Mouse (Mus musculus) kidney, postnatal 4 days (tissue): Measurements from ENCODE around the gene Ddx39.

Experiments used
- DNase-seq, 2 experiments: peaks; one replicate each; pipeline ENCODE4 v3.0.0; 2021; ENCODE audit warnings: mixed read lengths in 2 of 2

Ddx39 gene

DNA sequence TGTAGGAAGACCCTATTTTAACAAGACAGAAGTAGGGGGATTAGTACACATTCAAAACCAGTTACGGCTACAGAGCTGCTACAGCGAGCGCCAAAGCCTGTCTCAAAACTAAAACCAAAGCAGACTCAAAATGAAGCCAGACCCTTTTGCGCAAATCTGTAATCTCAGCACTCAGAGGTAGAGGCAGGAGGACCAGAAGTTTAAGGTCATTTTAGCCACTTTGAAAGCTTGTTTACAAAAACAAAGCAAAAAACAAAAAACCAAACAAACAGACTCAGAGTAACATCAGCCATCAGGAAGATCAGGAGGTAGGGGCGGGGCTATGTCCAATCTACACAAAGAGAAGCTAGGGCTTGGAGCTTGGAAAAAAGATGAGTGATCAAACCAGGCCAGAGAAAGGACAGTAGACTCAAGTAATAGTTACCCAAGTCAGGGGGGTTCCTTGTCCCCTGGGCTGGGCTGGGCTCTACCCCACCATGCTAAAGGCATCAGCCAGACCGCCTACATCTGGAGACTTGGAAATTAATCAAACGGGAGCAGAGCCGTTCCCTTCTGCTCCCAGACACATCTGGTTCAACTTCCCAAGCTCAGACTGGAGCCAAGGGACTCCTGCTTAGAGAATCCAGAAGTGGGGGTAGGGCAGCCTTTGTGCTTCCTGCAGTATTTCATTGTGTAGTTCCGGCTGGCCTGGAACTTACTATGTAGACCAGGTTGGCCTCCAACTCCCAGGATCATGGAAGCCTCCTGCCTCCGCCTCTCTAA, 24.2 kb downstream of the Ddx39 start:
- peak; percentile 46 to 68 for DNase-seq

DNA sequence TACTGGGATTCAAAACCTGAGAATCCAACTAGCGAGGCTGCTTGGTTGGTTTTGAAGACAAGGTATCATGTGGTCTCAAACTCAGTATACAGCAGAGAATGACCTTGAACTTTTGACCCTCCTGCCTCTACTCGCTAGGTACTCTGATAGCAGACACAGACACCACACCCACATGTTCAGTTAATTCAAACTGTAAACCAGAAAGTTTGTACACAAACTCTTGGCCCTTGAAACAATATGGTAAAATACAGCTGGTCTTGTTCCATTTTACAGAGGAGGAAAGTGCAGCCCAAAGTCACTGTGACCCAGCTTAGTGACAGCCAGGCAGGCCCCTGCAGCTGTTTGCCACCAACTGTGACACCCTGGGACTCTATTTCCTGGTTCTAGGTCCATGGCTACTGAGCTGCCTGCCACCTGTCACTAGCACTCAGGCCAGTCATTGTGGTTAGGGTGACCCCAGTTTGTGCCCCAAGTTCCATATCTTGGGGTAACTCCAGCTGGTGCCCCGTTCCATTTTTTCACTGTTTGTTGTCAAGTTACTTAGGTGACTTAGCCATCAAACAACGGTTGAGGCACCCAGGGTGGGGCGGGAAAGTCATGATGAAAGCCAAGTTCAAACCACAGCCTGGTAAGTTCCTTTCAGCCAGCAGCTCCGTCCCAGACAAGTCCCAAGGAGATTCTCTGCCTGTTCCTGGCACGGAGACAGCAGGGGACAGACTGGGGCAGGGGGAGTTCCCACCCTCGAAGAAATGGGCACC, 24.9 kb downstream of the Ddx39 start:
- DNase-seq = peak; percentile 37 to 44

DNA sequence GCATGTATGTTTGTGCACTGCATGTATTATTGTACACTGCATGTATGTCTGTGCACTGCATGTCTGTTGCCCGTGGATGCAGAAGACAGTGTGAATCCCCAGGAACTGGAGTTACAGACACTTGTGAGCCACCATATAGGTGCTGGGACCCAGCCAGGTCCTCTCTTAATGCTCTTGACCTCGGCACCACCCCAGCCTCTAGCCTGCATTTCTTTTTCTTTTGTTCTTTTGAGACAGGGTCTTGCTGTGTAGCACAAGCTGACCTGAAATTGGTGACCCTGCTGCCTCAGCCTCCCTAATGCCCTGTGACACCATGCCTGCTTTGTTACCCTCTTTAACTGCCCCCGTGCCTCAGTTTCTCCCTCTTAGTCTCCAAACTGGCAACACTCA, 25.6 kb downstream of the Ddx39 start:
- DNase-seq = peak in 1 of 2 experiments; percentile 40

DNA sequence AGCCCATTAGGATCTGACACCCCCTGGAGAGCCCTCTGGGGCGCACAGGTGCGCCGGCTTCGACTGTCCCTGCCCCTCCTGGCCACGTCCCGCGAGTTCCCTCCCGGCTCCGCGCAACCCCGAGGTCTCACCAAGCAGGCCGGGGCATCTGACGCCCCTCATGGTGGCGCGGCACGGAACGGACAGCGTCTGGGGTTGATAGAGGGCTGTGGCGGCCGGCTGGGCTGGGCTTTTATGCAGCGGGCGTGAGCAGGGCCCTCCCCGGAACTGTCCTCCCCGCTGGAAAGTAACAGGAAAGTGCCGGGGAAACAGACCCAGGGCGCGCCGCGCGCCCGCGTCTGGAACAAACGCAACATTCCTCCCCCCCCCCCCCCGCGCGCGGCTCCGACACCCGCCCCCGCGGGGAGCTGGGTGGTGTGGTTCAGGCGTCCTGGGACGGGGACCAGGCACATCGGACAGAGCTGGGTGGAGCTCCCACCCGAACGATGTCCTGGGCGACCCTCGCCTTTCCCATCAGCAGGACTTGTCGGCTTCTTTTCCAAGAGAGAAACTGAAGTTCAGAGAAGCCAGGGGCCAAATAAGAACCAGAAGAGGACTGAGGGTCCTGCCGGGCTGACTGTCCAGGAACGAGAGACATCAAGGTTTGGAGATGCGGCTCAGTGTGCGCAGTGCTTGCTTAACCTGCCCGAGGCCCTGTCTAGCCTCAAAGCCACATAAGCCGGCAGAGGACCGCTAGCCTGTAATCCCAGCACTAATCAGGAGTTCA, 26.2 kb downstream of the Ddx39 start, which contains the start of gene Adgre5:
Gene Adgre5 (minus strand): TSS at position 351 of the 766 bp plus-strand sequence.
- peak; percentile 83 to 89 for DNase-seq

DNA sequence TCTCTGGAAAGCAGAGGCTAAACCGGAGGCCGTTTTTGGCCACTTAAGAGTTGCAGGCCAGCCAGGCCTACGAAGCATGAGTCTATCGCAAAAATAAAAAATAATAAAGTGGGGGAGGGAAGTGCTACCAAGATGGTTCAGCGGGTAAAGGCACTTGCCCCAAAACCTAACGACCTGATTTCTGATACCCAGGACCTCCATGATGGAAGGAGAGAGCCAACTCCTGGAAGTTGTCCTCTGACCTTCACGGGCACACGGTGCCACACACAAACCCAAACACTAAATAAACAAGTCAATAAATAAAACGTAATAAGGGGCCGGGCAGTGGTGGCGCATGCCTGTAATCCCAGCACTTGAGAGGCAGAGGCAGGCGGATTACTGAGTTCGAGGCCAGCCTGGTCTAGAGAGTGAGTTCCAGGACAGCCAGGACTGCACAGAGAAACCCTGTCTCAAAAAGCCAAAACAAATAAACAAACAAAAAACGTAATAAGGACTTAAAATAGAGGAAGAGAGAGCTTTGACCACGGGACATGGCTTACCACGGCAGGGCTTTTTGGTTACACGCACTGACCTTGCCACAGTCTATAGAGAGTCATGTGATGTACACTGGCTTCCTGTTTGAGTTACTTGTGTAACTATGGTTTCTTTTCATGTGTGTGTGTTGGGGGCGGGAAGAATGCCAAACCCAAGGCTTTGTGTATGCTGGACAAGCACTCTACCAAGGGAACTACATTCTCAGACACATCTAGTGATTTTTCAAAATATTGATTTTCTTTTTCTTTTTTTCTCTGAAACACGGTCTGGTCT, 27.1 kb downstream of the Ddx39 start:
- peak in 1 of 2 experiments; percentile 33 for DNase-seq

DNA sequence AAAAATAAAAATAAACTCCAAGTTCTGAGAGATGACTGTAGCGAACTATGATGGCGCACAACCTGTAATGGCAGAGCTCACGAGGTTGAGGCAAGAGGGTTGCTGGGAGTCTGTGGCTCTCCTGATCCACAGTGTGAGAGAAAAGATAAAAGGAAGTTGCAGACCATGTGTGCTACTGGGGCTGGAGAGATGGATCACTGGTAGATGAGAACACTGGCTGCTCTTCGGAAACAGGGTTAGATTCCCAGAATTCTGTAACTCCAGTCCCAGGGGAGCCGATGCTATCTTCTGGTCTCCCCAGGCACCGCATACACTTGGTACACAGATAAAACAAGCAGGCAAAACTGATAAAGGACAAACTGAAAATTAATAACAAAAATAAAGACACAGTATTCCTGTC, 28.0 kb downstream of the Ddx39 start:
- DNase-seq = no peak

DNA sequence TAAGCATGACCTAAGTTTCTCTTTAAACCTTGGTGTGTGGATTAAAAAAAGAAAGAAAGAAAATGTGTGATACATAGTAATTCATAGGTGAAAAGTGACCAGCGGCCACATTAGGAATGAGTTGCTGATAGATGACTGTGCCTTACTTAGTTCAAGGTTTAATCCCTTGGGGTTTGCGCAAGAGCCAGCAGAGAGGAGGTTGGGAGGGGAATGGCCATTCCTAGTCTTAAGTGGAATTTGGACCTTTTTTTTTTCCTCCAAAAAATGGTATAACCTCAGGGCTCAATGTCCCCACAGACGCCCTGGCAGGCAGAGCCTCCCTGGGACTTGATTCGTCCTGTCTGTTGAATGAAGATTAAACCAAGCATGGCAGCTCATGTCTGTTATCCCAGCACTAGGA, 29.1 kb downstream of the Ddx39 start:
- no peak for DNase-seq

DNA sequence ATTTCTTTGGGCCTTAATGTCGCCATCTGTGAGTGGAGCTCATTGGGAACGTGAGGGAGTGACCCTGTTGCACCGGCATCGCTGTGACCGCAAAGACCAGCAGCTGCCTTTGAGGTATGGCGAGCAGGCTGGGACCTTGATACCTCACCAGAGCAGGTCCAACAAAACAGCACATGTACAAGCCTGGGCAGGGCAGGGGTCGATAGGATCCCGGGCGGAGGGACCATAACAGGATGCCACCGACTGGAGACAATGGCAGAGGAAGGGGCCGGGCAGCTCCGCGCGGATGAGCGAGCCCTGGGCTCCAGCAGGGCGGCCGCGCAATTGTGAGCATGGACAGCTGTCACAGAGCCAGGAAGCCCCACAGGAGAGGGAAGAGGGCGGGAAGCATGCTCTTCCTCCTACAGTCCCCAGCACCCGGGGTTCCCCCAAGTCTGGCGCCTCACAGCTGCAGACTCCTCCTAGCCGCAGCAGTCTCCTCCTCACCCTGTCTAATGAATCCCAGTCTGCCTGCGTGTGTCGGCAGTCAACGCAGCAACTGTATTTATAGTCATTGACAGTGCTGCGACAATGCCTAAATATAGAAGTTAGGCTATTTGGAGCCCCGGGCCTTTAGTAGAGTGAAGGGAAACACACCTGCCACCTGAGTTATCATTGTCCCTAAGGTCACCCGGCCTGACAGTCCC, 32.8 kb downstream of the Ddx39 start:
- peak; percentile 77 to 84 for DNase-seq

DNA sequence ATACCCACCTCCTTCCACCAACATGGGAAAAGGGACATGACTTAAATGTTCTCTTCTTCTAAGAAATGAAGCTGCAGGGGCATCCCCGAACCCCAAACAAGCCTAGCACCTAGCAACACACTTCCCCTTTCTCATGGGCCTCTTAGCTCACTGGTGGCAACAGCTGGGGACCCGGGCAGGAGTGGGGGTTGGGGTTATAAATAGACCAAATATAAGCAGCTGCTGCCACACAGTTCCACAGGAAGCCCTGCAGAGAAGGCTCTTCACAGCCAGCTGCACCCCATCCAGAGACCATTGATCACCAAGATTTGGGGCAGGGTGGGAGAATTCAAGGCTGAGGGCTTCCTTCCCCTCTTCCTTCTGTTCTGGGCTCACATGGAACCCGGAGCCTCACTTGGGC, 33.7 kb downstream of the Ddx39 start:
- DNase-seq = peak; percentile 45 to 61

DNA sequence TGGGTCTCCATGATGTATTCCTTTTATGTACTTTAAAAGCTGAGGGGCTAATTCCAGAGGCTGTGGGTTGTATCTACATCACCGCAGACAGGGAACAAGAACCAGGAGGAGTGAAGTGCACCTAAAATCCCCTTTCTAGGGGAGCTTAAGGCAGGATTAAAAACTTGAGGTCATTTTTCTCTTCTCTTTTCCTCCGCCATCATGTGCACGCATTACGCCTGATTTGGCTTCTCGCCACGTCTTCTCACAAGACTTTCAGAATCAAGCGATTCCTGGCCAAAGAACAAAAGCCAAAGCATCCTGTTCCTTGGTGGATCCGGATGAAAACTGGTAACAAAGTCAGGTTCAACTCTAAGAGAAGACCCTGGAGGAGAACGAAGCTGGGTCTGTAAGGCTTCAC, 34.3 kb downstream of the Ddx39 start:
- peak; percentile 35 to 60 for DNase-seq

DNA sequence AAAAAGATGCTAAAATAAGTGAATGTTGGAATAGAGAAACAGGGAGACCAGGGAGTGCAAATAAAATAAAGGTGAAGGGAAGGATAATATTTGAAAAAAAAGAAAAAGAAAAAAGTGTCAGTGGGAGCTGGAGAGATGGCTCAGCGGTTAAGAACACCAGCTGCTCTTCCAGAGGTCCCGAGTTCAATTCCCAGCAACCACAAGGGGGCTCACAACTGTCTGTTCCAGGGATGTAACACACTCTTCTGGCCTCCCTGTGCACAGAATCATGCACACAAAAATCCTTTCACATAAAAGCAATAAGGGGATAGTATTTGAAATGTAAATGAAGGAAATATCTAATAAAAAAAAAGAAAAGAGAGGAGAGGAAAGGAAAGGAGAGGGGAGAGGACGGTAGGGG, 39.2 kb downstream of the Ddx39 start:
- DNase-seq = peak in 1 of 2 experiments; percentile 26

DNA sequence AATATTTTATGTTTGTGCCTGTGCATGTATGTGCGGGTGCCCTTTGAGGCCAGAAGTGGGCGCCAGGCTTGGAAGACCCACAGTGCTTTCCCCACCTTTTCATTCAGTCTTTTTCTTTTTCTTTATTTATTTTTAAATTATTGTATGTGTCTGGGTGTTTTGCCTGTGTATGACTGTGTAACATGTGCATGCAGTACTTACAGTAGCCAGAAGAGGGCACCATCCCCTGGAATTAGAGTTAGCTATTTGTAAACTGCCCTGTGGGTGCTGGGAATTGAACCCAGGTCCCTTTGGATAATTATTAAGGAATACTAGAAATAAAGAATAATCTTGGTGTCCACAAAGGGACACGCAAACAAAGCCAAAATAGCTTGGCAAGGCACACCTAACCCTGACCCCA, 41.3 kb downstream of the Ddx39 start:
- peak in 1 of 2 experiments; percentile 37 for DNase-seq

DNA sequence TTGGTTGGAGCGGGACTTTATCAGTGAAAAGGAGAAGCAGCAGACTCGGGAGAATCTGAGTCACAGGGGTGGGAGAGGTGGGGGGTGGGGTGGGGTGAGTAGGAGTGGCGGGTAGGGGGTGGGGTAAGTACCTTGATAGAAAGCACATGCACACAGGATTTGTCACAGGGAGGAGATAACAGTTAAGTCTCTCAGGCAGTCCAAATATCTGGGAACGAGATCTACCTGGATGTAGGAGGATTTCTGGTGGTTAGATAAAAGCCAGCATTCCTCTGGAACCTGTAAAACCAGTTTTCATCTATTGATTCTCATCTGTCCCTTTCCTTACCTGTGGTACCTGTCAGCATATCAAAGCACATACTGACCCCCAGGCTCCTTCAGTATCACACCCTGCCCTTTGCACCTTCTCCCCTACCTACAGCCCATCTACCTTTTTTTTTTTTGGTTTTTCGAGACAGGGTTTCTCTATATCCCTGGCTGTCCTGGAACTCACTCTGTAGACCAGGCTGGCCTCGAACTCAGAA, 42.2 kb downstream of the Ddx39 start:
- no peak for DNase-seq

DNA sequence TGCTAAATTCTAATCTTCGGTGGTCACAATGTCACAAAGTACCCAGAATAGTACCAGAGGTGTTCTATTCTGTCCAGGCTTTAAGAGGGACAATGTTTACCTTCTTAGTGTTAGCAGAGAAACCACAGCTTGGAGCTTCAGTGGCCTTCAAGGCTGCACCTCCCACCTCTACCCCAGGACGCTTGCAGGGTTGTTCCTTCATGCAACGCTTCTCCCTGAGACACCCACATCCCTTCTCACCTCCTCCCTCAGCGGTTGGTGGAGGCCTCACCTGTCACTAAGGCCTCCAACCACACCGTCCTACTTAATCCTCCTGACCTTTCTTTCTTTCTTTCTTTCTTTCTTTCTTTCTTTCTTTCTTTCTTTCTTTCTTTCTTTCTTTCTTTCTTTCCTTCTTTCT, 43.3 kb downstream of the Ddx39 start:
- DNase-seq = no peak

DNA sequence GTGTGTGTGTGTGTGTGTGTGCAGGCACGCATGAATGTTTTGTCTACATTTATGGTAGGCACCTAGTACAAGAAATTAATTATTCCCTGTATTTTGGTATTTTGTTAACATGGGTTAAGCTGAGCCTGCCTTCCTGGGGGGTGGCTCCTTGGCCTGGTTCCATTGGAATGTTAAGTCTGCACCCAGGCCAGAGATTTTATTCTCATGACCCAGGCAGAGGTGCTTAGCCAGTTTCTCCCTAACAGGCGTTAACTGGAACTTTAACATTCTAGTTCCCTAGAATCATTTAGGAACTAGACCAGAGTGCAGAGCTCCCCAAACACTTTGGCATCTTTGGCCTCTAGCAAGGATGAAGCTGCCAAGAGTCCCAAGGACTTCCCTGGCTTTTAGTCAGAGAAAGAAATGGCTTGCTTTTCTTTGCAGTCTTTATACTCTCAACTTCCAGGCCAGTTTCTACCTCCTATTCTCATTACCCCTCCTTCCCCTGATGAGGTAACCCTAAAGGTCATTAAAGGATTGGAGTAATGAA, 44.3 kb downstream of the Ddx39 start:
- DNase-seq = peak in 1 of 2 experiments; percentile 34

DNA sequence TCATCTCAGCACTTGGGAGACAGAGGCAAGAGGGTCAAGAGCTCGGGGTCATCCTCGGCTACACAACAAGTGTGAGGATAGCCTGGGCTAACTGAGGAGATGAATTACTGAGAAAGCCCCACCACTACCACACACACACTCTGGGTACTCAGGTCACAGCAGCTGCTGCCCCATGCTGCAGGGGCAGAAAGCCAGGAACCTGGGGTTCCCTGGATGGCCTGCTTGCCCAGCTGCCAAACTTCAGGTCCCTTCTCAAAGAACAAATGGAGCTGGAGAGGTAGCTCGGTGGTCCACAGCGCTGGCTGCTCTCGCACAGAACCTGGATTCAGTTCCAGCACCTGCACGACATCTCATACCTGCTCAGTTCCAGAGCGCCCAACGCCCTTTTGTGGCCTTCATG, 49.1 kb downstream of the Ddx39 start:
- DNase-seq = no peak

DNA sequence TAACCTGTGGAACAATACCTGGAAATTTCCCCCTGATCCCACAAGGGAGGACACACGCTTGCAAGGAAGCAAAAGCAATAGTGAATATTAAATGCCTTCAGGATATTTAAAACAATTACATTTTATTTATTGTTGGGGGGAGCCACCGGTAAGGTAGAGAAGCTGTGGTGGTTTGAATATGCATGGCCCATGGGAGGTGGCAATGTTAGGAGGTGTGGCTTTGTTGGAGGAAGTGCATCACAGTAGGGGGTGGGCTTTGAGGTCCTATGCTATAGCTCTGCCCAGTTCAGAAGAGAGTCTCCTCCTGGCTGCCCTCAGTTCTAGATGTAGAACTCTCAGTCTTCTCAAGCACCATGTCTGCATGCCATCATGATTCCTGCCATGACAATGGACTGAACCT, 49.7 kb downstream of the Ddx39 start:
- no peak for DNase-seq

DNA sequence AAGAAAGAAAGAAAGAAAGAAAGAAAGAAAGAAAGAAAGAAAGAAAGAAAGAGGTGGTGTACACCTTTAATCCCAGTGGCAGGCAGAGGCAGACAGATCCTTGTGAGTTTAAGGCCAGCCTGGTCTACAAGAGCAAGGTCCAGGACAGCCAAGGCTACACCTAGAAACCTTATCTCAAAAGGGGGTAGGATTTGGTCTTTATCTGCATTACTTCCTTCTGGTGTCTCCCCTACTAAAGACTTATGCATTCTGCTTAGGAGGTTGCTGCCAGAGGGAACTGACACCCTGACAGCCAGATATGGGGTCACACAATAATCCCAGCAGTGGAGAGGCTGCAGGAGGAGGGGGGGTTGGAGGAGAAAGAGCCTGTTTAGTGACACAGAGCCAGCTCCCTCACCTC, 50.7 kb downstream of the Ddx39 start:
- no peak for DNase-seq

DNA sequence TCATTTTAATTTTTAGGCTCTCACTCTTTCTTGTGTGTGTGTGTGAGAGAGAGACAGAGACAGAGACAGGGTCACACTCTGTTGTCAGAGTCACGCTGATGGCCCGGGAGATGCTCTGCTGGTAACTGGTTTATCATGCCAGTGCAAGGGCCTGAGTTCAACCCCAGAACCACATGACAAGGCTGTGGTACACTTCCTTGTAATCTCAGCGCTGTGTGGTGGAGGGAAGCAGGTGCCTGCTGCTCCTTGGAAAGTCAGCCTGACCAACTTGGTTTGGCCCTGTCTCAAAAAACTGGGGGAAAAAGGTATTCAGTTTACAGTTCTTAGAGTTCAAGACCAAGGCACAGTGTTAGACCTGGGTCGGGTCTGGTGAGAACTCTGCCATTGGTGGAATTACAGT, 52.5 kb downstream of the Ddx39 start:
- no peak for DNase-seq

DNA sequence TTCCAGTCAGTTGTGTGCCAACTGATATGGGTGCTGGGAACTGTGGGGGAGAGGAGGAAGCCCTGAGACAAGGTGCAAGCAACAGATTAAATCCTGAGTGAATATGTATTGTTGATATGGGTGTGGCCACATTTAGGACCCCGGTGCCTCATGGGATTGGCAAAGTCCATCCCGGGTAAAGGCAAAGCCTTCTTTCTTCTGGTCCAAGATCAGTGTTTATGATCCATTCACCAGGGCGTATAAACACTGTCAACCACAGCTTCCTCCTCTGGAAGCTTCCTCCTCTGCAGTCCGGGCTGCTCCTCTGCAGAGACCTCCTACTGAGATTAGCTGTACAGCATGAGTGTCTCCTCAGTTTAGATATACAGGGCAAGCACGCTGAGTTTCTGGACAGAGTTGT, 53.5 kb downstream of the Ddx39 start:
- DNase-seq = peak in 1 of 2 experiments; percentile 22

DNA sequence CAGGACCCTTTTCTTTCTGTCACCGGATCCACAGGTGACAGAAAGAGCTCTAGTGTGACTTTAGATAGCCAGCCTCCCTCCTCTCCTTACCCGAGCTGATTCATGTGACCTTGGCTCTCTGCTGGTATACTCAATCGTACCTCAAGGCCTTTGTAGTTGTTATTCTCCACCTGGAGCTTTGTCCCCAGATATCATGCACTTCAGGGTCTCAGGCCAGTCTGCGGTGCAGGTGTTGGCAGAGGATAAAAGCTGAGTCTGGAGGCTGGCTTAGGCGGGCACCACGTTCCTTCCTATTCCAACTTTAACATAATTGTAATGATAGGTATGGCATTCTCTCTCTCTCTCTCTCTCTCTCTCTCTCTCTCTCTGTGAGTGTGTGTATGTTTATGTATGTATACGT, 54.7 kb downstream of the Ddx39 start:
- no peak for DNase-seq
